Mouse (Mus musculus) left cerebral cortex, adult 2 months (tissue): ENCODE measurements around the gene Ren1. TPM values are rescaled to one million over a fixed set of nuclear protein-coding genes. Genes with fewer than 3 reads are reported as not detected.
A peak's percentile ranks its signal among the peaks of the same experiment; 100 is the strongest.

Experiments
- DNase-seq, 2 experiments: peaks; one replicate each; pipeline ENCODE4 v3.0.0; 2021 to 2022; ENCODE audit warnings: low spot score in 2 of 2, mixed read lengths in 1 of 2; ENCODE audit errors: extremely low spot score in 1 of 2
- H3K27ac ChIP-seq: fragments of 200-600 bp; 2 replicates; pipeline ENCODE4 v1.8.1; 2022
- H3K4me3 ChIP-seq: fragments of 200-600 bp; 2 replicates; pipeline ENCODE4 v1.8.1; 2022
- CTCF ChIP-seq: fragments of 200-600 bp; IDR thresholded peaks from 2 replicates; pipeline ENCODE4 v1.8.1; 2022; ENCODE audit warnings: antibody characterized with exemption, mild to moderate bottlenecking, moderate library complexity
- intact Hi-C: fragments of 180-260 bp; cut with DNase I; formaldehyde crosslinking; loops from one replicate; pipeline ENCODE4 v1.15.1; 2025
- total RNA-seq, 2 experiments: library from RNA; stranded (reverse); gene quantifications; 2 replicates each; pipeline ENCODE4 v1.2.3; 2021

Gene Ren1
- total RNA-seq, 2 experiments from 2014 or later: not detected

- Histone ChIP-seq H3K27ac (no peak overlapping the region), H3K4me3 (no peak overlapping the region)
- intact Hi-C loops: loop anchor here (1.0 to 5.0 kb wide), 2 partner anchors 110 to 228 kb away; partner anchors contain the start of gene Snrpe
- DNase-seq: no peak
- peak; percentile 95 for TF ChIP-seq CTCF
Measured at GRCm38 (mm10) chr1:133382008-133382407, 31.7 kb downstream of the Ren1 start.

- intact Hi-C loops: loop anchor here (1.0 to 5.0 kb wide), 2 partner anchors 110 to 228 kb away; partner anchors contain the start of gene Snrpe
- no peak overlapping the region; the same call in 1 of the 2 replicates for H3K27ac ChIP-seq
Measured at GRCm38 (mm10) chr1:133382552-133383155, 32.3 kb downstream of the Ren1 start.

GRCm38 (mm10) chr1:133383157-133383783 is 33.0 kb downstream of the Ren1 start:
- TF ChIP-seq CTCF: no peak
- intact Hi-C loops: loop anchor here (5.0 kb wide), 1 partner anchor 109 kb away; no protein-coding TSS in a partner anchor
- DNase-seq: no peak
- H3K27ac ChIP-seq: no peak overlapping the region
- H3K4me3 ChIP-seq: no peak overlapping the region

More at GRCm38 (mm10) chr1:133382552-133383155, 32.3 kb downstream of the Ren1 start:
- TF ChIP-seq CTCF: no peak
- no peak for DNase-seq
- H3K4me3 ChIP-seq: no peak overlapping the region

DNA sequence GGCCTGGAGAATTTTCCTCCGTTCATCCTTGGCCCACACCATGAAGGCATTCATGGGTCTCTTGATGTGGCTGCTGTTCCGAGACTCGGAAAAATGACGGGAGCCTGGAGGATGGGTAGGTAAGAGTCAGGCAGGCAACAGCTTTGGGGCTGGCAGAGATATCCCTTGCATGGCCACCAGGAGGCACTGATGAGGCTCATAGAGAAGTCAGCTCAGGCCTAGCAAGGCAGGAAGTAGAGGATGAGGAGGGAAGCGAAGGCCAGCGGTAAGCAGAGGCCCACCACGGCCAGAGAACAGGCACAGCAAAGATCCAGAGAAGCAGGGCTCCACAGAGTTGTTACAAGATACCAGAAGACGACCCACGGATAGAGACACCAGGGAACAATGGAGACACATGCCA is 35.2 kb downstream of the Ren1 start:
- intact Hi-C loops: loop anchor here (1.0 kb wide), 1 partner anchor 38 kb away; no protein-coding TSS in a partner anchor
- no peak overlapping the region for H3K27ac ChIP-seq
- peak; percentile 79 for TF ChIP-seq CTCF
- no peak overlapping the region for H3K4me3 ChIP-seq
- peak in 1 of 2 experiments; percentile 63 for DNase-seq

GRCm38 (mm10) chr1:133386209-133386608 is 35.9 kb downstream of the Ren1 start:
- intact Hi-C loops: no loop called here
- no peak for TF ChIP-seq CTCF
- no peak overlapping the region for H3K27ac ChIP-seq
- no peak overlapping the region for H3K4me3 ChIP-seq
- no peak for DNase-seq

DNA sequence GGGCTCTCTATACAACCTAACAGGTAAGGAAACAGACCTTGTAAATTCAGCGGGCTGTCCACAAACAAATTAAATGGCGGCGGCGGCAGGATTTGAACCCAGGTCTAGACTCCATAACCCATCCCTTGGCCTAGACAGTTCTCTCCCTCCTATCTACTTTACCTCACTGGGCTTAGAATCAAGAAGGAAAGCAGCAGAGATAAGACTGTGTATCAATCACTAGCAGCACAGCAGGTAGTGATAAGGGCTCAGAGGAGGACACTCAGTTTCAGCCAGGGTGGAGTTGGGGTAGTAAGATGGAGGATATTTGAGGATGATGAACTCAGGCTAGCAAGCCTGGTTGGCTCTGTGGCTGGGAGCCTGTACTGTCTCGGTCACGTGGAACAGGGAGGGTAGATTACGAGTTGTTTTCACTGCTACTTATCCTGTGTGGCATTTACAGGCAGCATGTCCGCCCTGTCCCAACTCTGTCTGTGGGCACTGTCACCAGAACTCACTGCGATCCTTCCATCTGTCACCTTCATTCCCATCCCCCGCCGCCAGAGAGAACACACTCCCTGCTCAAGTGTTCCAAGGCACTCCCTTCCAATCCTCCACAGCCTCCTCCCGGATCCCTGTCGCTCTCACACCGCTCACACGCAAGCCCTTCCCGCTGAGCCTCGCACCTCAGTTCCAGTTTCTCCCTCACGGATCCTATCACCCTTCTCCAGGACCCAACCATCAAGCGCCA is 37.4 kb downstream of the Ren1 start:
- intact Hi-C loops: no loop called here
- no peak for TF ChIP-seq CTCF
- DNase-seq: no peak
- H3K4me3 ChIP-seq: no peak overlapping the region
- H3K27ac ChIP-seq: no peak overlapping the region

- no peak overlapping the region for H3K4me3 ChIP-seq
- no peak for TF ChIP-seq CTCF
- intact Hi-C loops: no loop called here
- H3K27ac ChIP-seq: no peak overlapping the region
- no peak for DNase-seq
Measured at GRCm38 (mm10) chr1:133394702-133395101, 44.4 kb downstream of the Ren1 start.

DNA sequence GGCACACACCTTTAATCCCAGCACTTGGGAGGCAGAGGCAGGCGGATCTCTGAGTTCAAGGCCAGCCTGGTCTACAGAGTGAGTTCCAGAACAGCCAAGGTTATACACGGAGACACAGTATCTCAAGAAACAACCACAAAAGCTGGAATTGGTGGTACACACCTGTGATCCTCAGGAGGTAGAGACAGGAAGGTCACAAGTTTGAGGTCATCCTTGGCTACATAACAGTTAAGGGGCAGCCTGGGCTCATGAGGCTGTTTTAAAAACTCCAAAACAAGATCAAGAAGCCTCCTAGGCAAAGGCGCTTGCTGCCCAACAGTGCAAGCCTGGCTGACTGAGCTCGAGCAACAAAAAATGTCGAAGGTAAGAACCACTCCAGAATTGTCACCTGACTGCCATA is 46.4 kb downstream of the Ren1 start:
- Histone ChIP-seq H3K4me3 (no peak overlapping the region), H3K27ac (no peak overlapping the region)
- TF ChIP-seq CTCF: no peak
- intact Hi-C loops: loop anchor here (1.0 kb wide), 1 partner anchor 52 kb away; no protein-coding TSS in a partner anchor
- DNase-seq: no peak

DNA sequence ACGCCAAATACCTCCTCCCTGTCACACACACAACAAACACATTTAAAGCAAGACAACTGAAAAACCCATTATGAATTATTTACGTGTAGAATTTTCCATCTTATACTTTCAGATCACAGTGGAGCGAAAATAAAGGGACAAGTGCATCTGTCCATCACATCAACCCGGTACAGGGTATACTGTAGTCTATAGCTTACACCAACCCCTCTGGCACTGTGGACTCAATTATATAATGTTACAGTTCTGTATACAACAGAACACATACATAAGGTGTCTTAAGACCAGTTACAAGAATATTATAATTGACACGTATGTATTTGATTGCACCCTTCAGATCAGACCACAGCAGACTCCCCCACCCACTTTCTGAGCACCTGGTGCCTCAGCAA is 46.8 kb downstream of the Ren1 start:
- no peak for DNase-seq
- Histone ChIP-seq H3K27ac (no peak overlapping the region), H3K4me3 (no peak overlapping the region)
- intact Hi-C loops: loop anchor here (1.0 kb wide), 1 partner anchor 51 kb away; no protein-coding TSS in a partner anchor
- no peak for TF ChIP-seq CTCF

GRCm38 (mm10) chr1:133397483-133398237 is 47.4 kb downstream of the Ren1 start:
- peak; percentile 2 for TF ChIP-seq CTCF
- DNase-seq: peak in 1 of 2 experiments; percentile 23
- intact Hi-C loops: loop anchor here (1.0 kb wide), 1 partner anchor 51 kb away; no protein-coding TSS in a partner anchor

DNA sequence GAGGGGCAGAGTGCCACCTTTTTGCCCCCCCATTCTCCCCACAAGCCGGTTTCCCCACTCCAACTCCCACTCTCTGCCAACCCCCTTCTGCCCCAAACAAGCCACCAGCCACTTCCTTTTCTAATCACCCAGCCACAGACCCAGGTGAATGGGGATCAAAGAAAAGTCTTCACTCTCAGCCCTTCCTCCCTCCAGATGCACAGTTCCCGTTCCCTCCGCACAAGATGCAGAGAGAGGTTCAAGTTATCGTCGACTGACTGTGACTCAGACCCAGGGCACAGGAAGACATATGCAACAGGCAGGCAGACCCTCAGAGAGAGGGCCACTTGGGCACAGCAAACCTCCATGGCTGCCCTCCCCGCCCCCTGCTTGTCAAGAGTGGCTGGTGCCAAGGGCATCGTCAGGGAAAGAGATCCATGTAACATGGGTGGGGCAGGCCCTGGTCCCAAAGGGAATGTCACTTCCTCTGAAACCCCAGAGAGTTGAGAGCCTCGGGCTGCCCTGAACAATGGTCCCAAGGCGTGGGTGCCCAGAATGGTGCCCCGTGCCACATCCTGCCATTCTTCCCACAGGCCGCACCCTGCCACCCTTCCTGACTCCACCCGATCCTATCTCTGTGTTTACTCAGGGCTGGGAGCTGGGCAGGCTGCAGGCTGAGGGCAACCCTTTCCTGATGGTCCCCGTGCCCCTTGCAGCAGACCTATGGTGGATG is 49.9 kb downstream of the Ren1 start:
- H3K4me3 ChIP-seq: no peak overlapping the region
- no peak for TF ChIP-seq CTCF
- intact Hi-C loops: no loop called here
- no peak for DNase-seq
- H3K27ac ChIP-seq: no peak overlapping the region

More at GRCm38 (mm10) chr1:133397483-133398237, 47.4 kb downstream of the Ren1 start:
- Histone ChIP-seq H3K4me3 (no peak overlapping the region), H3K27ac (peak overlapping the region; percentile 44; the same call in 1 of the 2 replicates)
